Mouse (Mus musculus) bone marrow macrophage, adult 2 months (primary cell): ENCODE measurements around the gene Zfp408.

Source experiments
- CTCF ChIP-seq: IDR thresholded peaks from 2 replicates; pipeline ENCODE4 v1.5.1; 2012; ENCODE audit warnings: low read depth, mild to moderate bottlenecking, low read length, moderate library complexity
- POLR2A ChIP-seq: IDR thresholded peaks from 2 replicates; pipeline ENCODE4 v1.6.1; 2012; ENCODE audit warnings: mild to moderate bottlenecking, low read depth, low read length, borderline replicate concordance

DNA sequence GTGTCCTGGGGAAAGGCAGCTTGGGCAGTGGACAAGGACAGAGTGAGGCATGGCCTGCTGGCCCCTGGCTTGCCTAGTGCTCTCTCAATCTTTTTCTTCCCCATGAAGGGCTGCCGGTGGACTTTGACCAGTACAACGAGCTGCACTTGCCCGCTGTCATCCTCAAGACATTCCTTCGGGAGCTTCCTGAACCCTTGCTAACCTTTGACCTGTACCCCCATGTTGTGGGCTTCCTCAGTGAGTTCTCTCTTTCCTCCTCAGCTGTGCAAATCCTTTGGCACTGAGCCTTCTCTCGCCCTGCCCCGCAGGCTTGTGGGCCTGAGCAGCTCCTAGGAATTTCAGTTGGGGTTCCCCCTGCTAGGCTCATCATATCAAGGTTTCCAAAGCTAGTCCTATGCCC lies 20.4 kb upstream of the Zfp408 start:
- TF ChIP-seq CTCF (no peak), POLR2A (no peak)
